Mouse (Mus musculus) CD4-positive, CD25-positive, alpha-beta regulatory T cell, adult 2 months (primary cell): ENCODE data around the gene Ssbp2.

ENCODE experiments used
- DNase-seq: peaks from one replicate; pipeline ENCODE4 v3.0.0-alpha.2; 2012; ENCODE audit warnings: low read depth, low spot score

Gene Ssbp2

GRCm38 (mm10) chr13:91724211-91724610 lies 264.1 kb downstream of the Ssbp2 start:
- no peak for DNase-seq

- DNase-seq: no peak
Measured at GRCm38 (mm10) chr13:91725130-91725529, 265.0 kb downstream of the Ssbp2 start.

GRCm38 (mm10) chr13:91727899-91728298 lies 267.8 kb downstream of the Ssbp2 start:
- DNase-seq: no peak

GRCm38 (mm10) chr13:91737191-91737590 lies 277.1 kb downstream of the Ssbp2 start:
- DNase-seq: no peak

- DNase-seq: no peak
Measured at GRCm38 (mm10) chr13:91740851-91741250, 280.8 kb downstream of the Ssbp2 start.

- DNase-seq: peak; percentile 9
Measured at GRCm38 (mm10) chr13:91741280-91742047, 281.4 kb downstream of the Ssbp2 start, which contains the start of gene Acot12. Gene Acot12, plus strand, starts transcription at chr13:91741512.

GRCm38 (mm10) chr13:91743180-91743579 lies 283.1 kb downstream of the Ssbp2 start:
- no peak for DNase-seq

- no peak for DNase-seq
Measured at GRCm38 (mm10) chr13:91746470-91746869, 286.4 kb downstream of the Ssbp2 start.

GRCm38 (mm10) chr13:91748401-91748800 lies 288.3 kb downstream of the Ssbp2 start:
- no peak for DNase-seq

GRCm38 (mm10) chr13:91749981-91750380 lies 289.9 kb downstream of the Ssbp2 start:
- DNase-seq: no peak
